Mouse (Mus musculus) gastrocnemius, postnatal 10 days (tissue): ENCODE results near the gene Vsig2. TPM values are rescaled to one million over a fixed set of nuclear protein-coding genes. Genes with fewer than 3 reads are reported as not detected.

Experiments
- DNase-seq: peaks from one replicate; pipeline ENCODE4 v3.0.0; 2021; ENCODE audit warnings: mixed read lengths
- total RNA-seq, 2 experiments: library from RNA; stranded (reverse); gene quantifications; 2 replicates each; pipeline ENCODE4 v1.2.3; 2021

The Vsig2 gene
- total RNA-seq, 2 experiments from 2014 or later: 3.4 to 5.4 TPM

GRCm38 (mm10) chr9:37567454-37567853 is 28.4 kb downstream of the Vsig2 start:
- no peak for DNase-seq

- no peak for DNase-seq
Observed at GRCm38 (mm10) chr9:37567892-37568604, 29.0 kb downstream of the Vsig2 start.

- DNase-seq: no peak
Observed at GRCm38 (mm10) chr9:37568605-37569214, 29.7 kb downstream of the Vsig2 start.

GRCm38 (mm10) chr9:37569231-37569835 is 30.3 kb downstream of the Vsig2 start:
- DNase-seq: no peak

- DNase-seq: no peak
Observed at GRCm38 (mm10) chr9:37572204-37572876, 33.3 kb downstream of the Vsig2 start.

GRCm38 (mm10) chr9:37576436-37576930 is 37.4 kb downstream of the Vsig2 start:
- no peak for DNase-seq

- DNase-seq: no peak
Observed at GRCm38 (mm10) chr9:37583594-37583993, 44.5 kb downstream of the Vsig2 start.

GRCm38 (mm10) chr9:37586718-37587117 is 47.7 kb downstream of the Vsig2 start:
- no peak for DNase-seq

GRCm38 (mm10) chr9:37590381-37590780 is 51.3 kb downstream of the Vsig2 start:
- DNase-seq: no peak

GRCm38 (mm10) chr9:37592025-37592424 is 53.0 kb downstream of the Vsig2 start:
- DNase-seq: no peak

GRCm38 (mm10) chr9:37592633-37593032 is 53.6 kb downstream of the Vsig2 start:
- DNase-seq: no peak

GRCm38 (mm10) chr9:37593690-37594089 is 54.6 kb downstream of the Vsig2 start:
- no peak for DNase-seq

Other genes starting within 250 kb of the Vsig2 start
- 1 to 10 TPM; 1.9 to 2.6 TPM for gene Ccdc15, start 190.8 kb upstream of the Vsig2 start, total RNA-seq
- 1 to 10 TPM in 1 of 2 experiments, under 1 TPM in 1; 0.84 to 1.6 TPM for gene Hepacam, start 171.9 kb upstream of the Vsig2 start, total RNA-seq
- gene Robo4, start 137.4 kb upstream of the Vsig2 start, total RNA-seq: 10 to 100 TPM; 21.1 to 25.4 TPM
- under 1 TPM; 0.18 to 0.21 TPM for gene Robo3, start 106.0 kb upstream of the Vsig2 start, total RNA-seq
- 10 to 100 TPM in 1 of 2 experiments, 1 to 10 TPM in 1; 8.9 to 12.3 TPM for gene Msantd2, start 49.9 kb upstream of the Vsig2 start, total RNA-seq
- 10 to 100 TPM; 50.9 to 53.8 TPM for gene Esam, start 11.2 kb upstream of the Vsig2 start, total RNA-seq
- 1 to 10 TPM; 2.8 to 5.1 TPM for gene Nrgn, start 13.6 kb downstream of the Vsig2 start, total RNA-seq
- gene Siae, start 16.4 kb downstream of the Vsig2 start, total RNA-seq: 1 to 10 TPM; 4.0 to 4.4 TPM
- 1 to 10 TPM; 2.1 to 3.0 TPM for gene Spa17, start 74.5 kb downstream of the Vsig2 start, total RNA-seq
- 10 to 100 TPM; 46.1 to 54.6 TPM for gene Tbrg1, start 118.1 kb downstream of the Vsig2 start, total RNA-seq
- 1 to 10 TPM in 1 of 2 experiments, not detected in 1; 3.3 TPM for gene Panx3, start 130.0 kb downstream of the Vsig2 start, total RNA-seq
- gene Olfr160, start 177.0 kb downstream of the Vsig2 start, total RNA-seq: not detected
- gene Olfr874, start 205.9 kb downstream of the Vsig2 start, total RNA-seq: not detected
- not detected for gene Olfr875, start 232.6 kb downstream of the Vsig2 start, total RNA-seq